9 mouse cellular contexts compared by ENCODE assay signal in genomic region chr10:56963215-56963614, GRCm38 (mm10).
DNase-seq lines count a peak whose midpoint lies in the region; ATAC-seq and TF ChIP-seq lines count a peak whose summit lies in the region.
"Had no signal": no experiment of that assay in that cellular context is flagged by ENCODE, and none has a peak within 500 bp of the region (broad histone marks: within the 10 kb centered on the region; RNA-seq: fewer than 3 reads in every experiment).

No protein-coding gene starts in this region.

- TF ChIP-seq EP300 in stomach, postnatal 0 days (optimal IDR thresholded peaks at IDR 0.05) = no peak

- no peak overlapping the region for H3K27ac ChIP-seq in heart, embryonic 11.5 days (ENCODE audit: low read depth, low read length)
- no peak overlapping the region for H3K27ac ChIP-seq in stomach, postnatal 0 days (replicated peaks)

- H3K9me3 ChIP-seq in heart, embryonic 11.5 days (replicated peaks; ENCODE audit: control insufficient read depth, low read length) = no peaks in the 10 kb centered on the region
- H3K9me3 ChIP-seq in stomach, postnatal 0 days (ENCODE audit: control insufficient read depth, low read length) = no peaks in the 10 kb centered on the region

- peak; percentile 26 to 45 for DNase-seq in heart, postnatal 14 days
- peak; percentile 18 for DNase-seq in right cerebral cortex, postnatal 4 days
- DNase-seq in right cerebral cortex, adult 2 months (ENCODE audit: low spot score in 2 of 2) = no peak
- peak; percentile 41 for DNase-seq in lung, adult 2 months
- peak; percentile 16 for DNase-seq in stomach, postnatal 0 days (ENCODE audit: low spot score)
- DNase-seq in layer of hippocampus, adult 8-10 months (ENCODE audit: low spot score in 2 of 2) = no peak
- no peak for DNase-seq in cerebellum, adult 11 months
- DNase-seq: cerebellum, postnatal 36 days had no signal

- TF ChIP-seq CTCF in lung, adult 2 months (IDR thresholded peaks at IDR 0.05; ENCODE audit: insufficient read depth, low read length) = no peak
- no peak for TF ChIP-seq CTCF in stomach, postnatal 0 days (IDR thresholded peaks at IDR 0.05; ENCODE audit: low read depth)

- TF ChIP-seq POLR2A in lung, adult 2 months (IDR thresholded peaks at IDR 0.05; ENCODE audit: borderline replicate concordance, extremely low read depth, low read depth, low read length) = no peak

- H3K4me2 ChIP-seq in heart, embryonic 11.5 days = no peak overlapping the region
- H3K4me2 ChIP-seq in stomach, postnatal 0 days (replicated peaks; ENCODE audit: low read depth) = no peak overlapping the region

- no peak for ATAC-seq in heart, embryonic 11.5 days (replicated peaks; ENCODE audit: insufficient number of reproducible peaks, low FRiP score, low TSS enrichment)
- ATAC-seq in stomach, postnatal 0 days (ENCODE audit: low FRiP score, low TSS enrichment) = no peak

- no peaks in the 10 kb centered on the region for H3K36me3 ChIP-seq in heart, embryonic 11.5 days (ENCODE audit: control insufficient read depth, insufficient read depth, low read length)
- no peaks in the 10 kb centered on the region for H3K36me3 ChIP-seq in stomach, postnatal 0 days (ENCODE audit: control insufficient read depth, insufficient read depth, low read length)

- intact Hi-C loops in heart, postnatal 14 days (cut with DNase I) = no loop called here

- no peak overlapping the region for H3K4me3 ChIP-seq in heart, embryonic 11.5 days (ENCODE audit: low read depth, low read length)
- no peak overlapping the region for H3K4me3 ChIP-seq in lung, adult 2 months (replicated peaks; ENCODE audit: extremely low read depth, low read depth, low read length)
- H3K4me3 ChIP-seq in stomach, postnatal 0 days (ENCODE audit: low read depth, low read length) = no peak overlapping the region

- H3K4me1 ChIP-seq in heart, embryonic 11.5 days (ENCODE audit: control insufficient read depth, insufficient read depth, low read length) = no peaks in the 10 kb centered on the region
- H3K4me1 ChIP-seq in lung, adult 2 months (ENCODE audit: control insufficient read depth, insufficient read depth, low read length) = no peaks in the 10 kb centered on the region
- H3K4me1 ChIP-seq in stomach, postnatal 0 days (replicated peaks; ENCODE audit: control insufficient read depth, insufficient read depth) = no peaks in the 10 kb centered on the region

- no peak overlapping the region for H3K9ac ChIP-seq in heart, embryonic 11.5 days (ENCODE audit: low read depth, low read length)
- no peak overlapping the region for H3K9ac ChIP-seq in stomach, postnatal 0 days (ENCODE audit: low read length)

- WGBS in heart, embryonic 11.5 days (ENCODE audit: insufficient replicate concordance) = 74% methylated on average over 3 of the region's 3 CpGs
- WGBS in lung, adult 2 months = 30% methylated on average over 3 of the region's 3 CpGs
- 39% methylated on average over 3 of the region's 3 CpGs for WGBS in stomach, postnatal 0 days

- H3K27me3 ChIP-seq in heart, embryonic 11.5 days (ENCODE audit: control insufficient read depth, insufficient read depth, low read length) = no peaks in the 10 kb centered on the region
- H3K27me3 ChIP-seq in stomach, postnatal 0 days (ENCODE audit: control insufficient read depth, insufficient read depth, low read length) = no peaks in the 10 kb centered on the region

Comparison
In these comparisons a context has a peak if more than half of its experiments do, and no peak if none do; other contexts are left out.
1. DNase-seq: peak in heart, postnatal 14 days (2 of 2), right cerebral cortex, postnatal 4 days (single experiment), lung, adult 2 months (single experiment) and stomach, postnatal 0 days (single experiment); none in right cerebral cortex, adult 2 months (0 of 2), layer of hippocampus, adult 8-10 months (0 of 2) and cerebellum, adult 11 months (single experiment).